Mouse (Mus musculus) embryonic fibroblast, embryonic 13.5 days (primary cell): ENCODE measurements around the gene Ptpn5.

ENCODE experiments used
- CTCF ChIP-seq: IDR thresholded peaks from 2 replicates; pipeline ENCODE4 v1.5.1; 2011; ENCODE audit warnings: mild to moderate bottlenecking, control low read depth, low read length, moderate library complexity, borderline replicate concordance; ENCODE audit not compliant: insufficient read depth
- POLR2A ChIP-seq: IDR thresholded peaks from 2 replicates; pipeline ENCODE4 v1.6.1; 2011; ENCODE audit warnings: low read depth, mild to moderate bottlenecking, control low read depth, low read length, moderate library complexity

- TF ChIP-seq CTCF (no peak), POLR2A (no peak)
Measured at GRCm38 (mm10) chr7:47155396-47155795, 21.9 kb upstream of the Ptpn5 start.
